Mouse (Mus musculus) regulatory T cell (primary cell): Measurements from ENCODE around the gene Lgals8.
"Not testable (repeated sequence)": the region's sequence is repeated elsewhere in the genome, so short reads cannot be mapped to it uniquely, and the experiment has no call there.

Source experiments
- in situ Hi-C: fragments of 300-600 bp; cut with MboI, MseI; formaldehyde crosslinking; loops from one replicate; pipeline ENCODE4 v1.15.1; 2025; ENCODE audit warnings: high pct_unique_total_duplicates

The Lgals8 gene

GRCm38 (mm10) chr13:12464844-12465243 is at the start of gene Lgals8:
Gene Lgals8 (minus strand): TSS chr13:12464944.
- in situ Hi-C loops: no loop called here

GRCm38 (mm10) chr13:12511189-12511965 is 46.6 kb upstream of the Lgals8 start:
- in situ Hi-C loops: no loop called here

GRCm38 (mm10) chr13:12510032-12510431 is 45.3 kb upstream of the Lgals8 start:
- in situ Hi-C loops: no loop called here

- in situ Hi-C loops: no loop called here
These were observed 42.7 kb upstream of the Lgals8 start for GRCm38 (mm10) chr13:12507426-12507825.

- in situ Hi-C loops: no loop called here
These were observed 40.6 kb upstream of the Lgals8 start for GRCm38 (mm10) chr13:12505359-12505758.

- in situ Hi-C loops: no loop called here
These were observed 38.6 kb upstream of the Lgals8 start for GRCm38 (mm10) chr13:12503238-12503751.

GRCm38 (mm10) chr13:12502665-12503237 is 38.0 kb upstream of the Lgals8 start:
- in situ Hi-C loops: no loop called here

GRCm38 (mm10) chr13:12499107-12499506 is 34.4 kb upstream of the Lgals8 start:
- in situ Hi-C loops: loop anchor here (25.0 kb wide), 1 partner anchor 888 kb away; the partner anchor contains the start of gene Gpr137b

GRCm38 (mm10) chr13:12497809-12498208 is 33.1 kb upstream of the Lgals8 start:
- in situ Hi-C loops: loop anchor here (25.0 kb wide), 1 partner anchor 889 kb away; the partner anchor contains the start of gene Gpr137b

GRCm38 (mm10) chr13:12494750-12495149 is 30.0 kb upstream of the Lgals8 start:
- in situ Hi-C loops: loop anchor here (25.0 kb wide), 1 partner anchor 893 kb away; the partner anchor contains the start of gene Gpr137b

- in situ Hi-C loops: loop anchor here (25.0 kb wide), 1 partner anchor 895 kb away; the partner anchor contains the start of gene Gpr137b
These were observed 27.8 kb upstream of the Lgals8 start for GRCm38 (mm10) chr13:12492515-12492914.

- in situ Hi-C loops: loop anchor here (25.0 kb wide), 1 partner anchor 902 kb away; the partner anchor contains the start of gene Gpr137b
These were observed 20.9 kb upstream of the Lgals8 start for GRCm38 (mm10) chr13:12485640-12486039.

- in situ Hi-C loops: loop anchor here (25.0 kb wide), 1 partner anchor 902 kb away; the partner anchor contains the start of gene Gpr137b
These were observed 20.5 kb upstream of the Lgals8 start for GRCm38 (mm10) chr13:12485197-12485596.

GRCm38 (mm10) chr13:12479802-12480201 is 15.1 kb upstream of the Lgals8 start:
- in situ Hi-C loops: loop anchor here (5.0 to 25.0 kb wide), 4 partner anchors 37 to 907 kb away; partner anchors contain the start of gene Gpr137b

GRCm38 (mm10) chr13:12478301-12478700 is 13.6 kb upstream of the Lgals8 start:
- in situ Hi-C loops: loop anchor here (5.0 to 25.0 kb wide), 4 partner anchors 39 to 909 kb away; partner anchors contain the start of gene Gpr137b

GRCm38 (mm10) chr13:12476886-12477285 is 12.1 kb upstream of the Lgals8 start:
- in situ Hi-C loops: loop anchor here (5.0 to 25.0 kb wide), 4 partner anchors 40 to 910 kb away; partner anchors contain the start of gene Gpr137b

- in situ Hi-C loops: loop anchor here (5.0 to 25.0 kb wide), 4 partner anchors 42 to 912 kb away; partner anchors contain the start of gene Gpr137b
These were observed 10.5 kb upstream of the Lgals8 start for GRCm38 (mm10) chr13:12475239-12475638.

- in situ Hi-C loops: loop anchor here (10.0 kb wide), 1 partner anchor 201 kb away; no protein-coding TSS in a partner anchor
These were observed 9.1 kb upstream of the Lgals8 start for GRCm38 (mm10) chr13:12473724-12474378.

- in situ Hi-C loops: no loop called here
These were observed 3.7 kb upstream of the Lgals8 start for GRCm38 (mm10) chr13:12468488-12468887.

- in situ Hi-C loops: not testable (repeated sequence)
These were observed 585 bp downstream of the Lgals8 start for GRCm38 (mm10) chr13:12464159-12464558.

GRCm38 (mm10) chr13:12462623-12463022 is 2.1 kb downstream of the Lgals8 start:
- in situ Hi-C loops: no loop called here
